Mouse (Mus musculus) heart, adult 2 months (tissue): ENCODE data around the gene Cenpm. TPM values are rescaled to one million over a fixed set of nuclear protein-coding genes. Genes with fewer than 3 reads are reported as not detected.

Experiments used
- DNase-seq, 2 experiments: peaks; one replicate each; pipeline ENCODE4 v3.0.0; 2021
- H3K27ac ChIP-seq: fragments of 200-600 bp; 2 replicates; pipeline ENCODE4 v1.8.1; 2022
- H3K27me3 ChIP-seq: fragments of 200-500 bp; 2 replicates; pipeline ENCODE4 v1.6.1; 2012; ENCODE audit warnings: mild to moderate bottlenecking, low read length, inconsistent platforms, mixed read lengths; ENCODE audit not compliant: control insufficient read depth, insufficient read depth
- H3K36me3 ChIP-seq: fragments of 200-500 bp; 2 replicates; pipeline ENCODE4 v1.6.1; 2012; ENCODE audit warnings: low read length, inconsistent platforms; ENCODE audit not compliant: control insufficient read depth, insufficient read depth
- H3K4me1 ChIP-seq: fragments of 200-500 bp; 2 replicates; pipeline ENCODE4 v1.6.1; 2011; ENCODE audit warnings: low read length; ENCODE audit not compliant: control insufficient read depth, insufficient read depth
- H3K4me3 ChIP-seq: fragments of 200-600 bp; 2 replicates; pipeline ENCODE4 v1.8.1; 2022
- H3K79me2 ChIP-seq: fragments of 200-500 bp; replicated peaks from 2 replicates; pipeline ENCODE4 v1.6.1; 2012; ENCODE audit warnings: mild to moderate bottlenecking, inconsistent platforms, low read length, moderate library complexity, mixed read lengths; ENCODE audit not compliant: control insufficient read depth, insufficient read depth
- H3K9ac ChIP-seq: fragments of 200-500 bp; 2 replicates; pipeline ENCODE4 v1.6.1; 2012; ENCODE audit warnings: low read depth, mild to moderate bottlenecking, control low read depth, inconsistent platforms, low read length, mixed read lengths
- CTCF ChIP-seq: fragments of 200-600 bp; IDR thresholded peaks from 2 replicates; pipeline ENCODE4 v1.8.1; 2022; ENCODE audit warnings: antibody characterized with exemption, mild to moderate bottlenecking, moderate library complexity
- EP300 ChIP-seq: fragments of 200-500 bp; IDR thresholded peaks from 2 replicates; pipeline ENCODE4 v1.6.1; 2011; ENCODE audit warnings: low read depth, low read length, control low read depth; ENCODE audit not compliant: insufficient read depth
- POLR2A ChIP-seq: fragments of 200-500 bp; IDR thresholded peaks from 2 replicates; pipeline ENCODE4 v1.6.1; 2011; ENCODE audit warnings: mild to moderate bottlenecking, low read depth, low read length, control low read depth; ENCODE audit not compliant: insufficient read depth
- WGBS: fragments of 180-500 bp; shearing (Covaris S2); methylation state at CpG from one replicate; pipeline ENCODE4 v1.1.7; 2018; 5-methylcytosine and 5-hydroxymethylcytosine counted together
- intact Hi-C: fragments of 180-260 bp; cut with DNase I; formaldehyde crosslinking; loops from one replicate; pipeline ENCODE4 v1.15.1; 2025
- polyA plus RNA-seq: library from polyadenylated mRNA; depleted of rRNA; stranded (reverse); fragments of >200 nt; gene quantifications from 2 replicates; pipeline ENCODE4 v1.2.3, GENCODE M21; 2012
- total RNA-seq, 2 experiments: library from RNA; stranded (reverse); gene quantifications; 2 replicates each; pipeline ENCODE4 v1.2.3; 2021

The Cenpm gene
- total and polyA plus RNA-seq, 3 experiments: 0.39 to 1.7 (median 0.42) TPM

DNA sequence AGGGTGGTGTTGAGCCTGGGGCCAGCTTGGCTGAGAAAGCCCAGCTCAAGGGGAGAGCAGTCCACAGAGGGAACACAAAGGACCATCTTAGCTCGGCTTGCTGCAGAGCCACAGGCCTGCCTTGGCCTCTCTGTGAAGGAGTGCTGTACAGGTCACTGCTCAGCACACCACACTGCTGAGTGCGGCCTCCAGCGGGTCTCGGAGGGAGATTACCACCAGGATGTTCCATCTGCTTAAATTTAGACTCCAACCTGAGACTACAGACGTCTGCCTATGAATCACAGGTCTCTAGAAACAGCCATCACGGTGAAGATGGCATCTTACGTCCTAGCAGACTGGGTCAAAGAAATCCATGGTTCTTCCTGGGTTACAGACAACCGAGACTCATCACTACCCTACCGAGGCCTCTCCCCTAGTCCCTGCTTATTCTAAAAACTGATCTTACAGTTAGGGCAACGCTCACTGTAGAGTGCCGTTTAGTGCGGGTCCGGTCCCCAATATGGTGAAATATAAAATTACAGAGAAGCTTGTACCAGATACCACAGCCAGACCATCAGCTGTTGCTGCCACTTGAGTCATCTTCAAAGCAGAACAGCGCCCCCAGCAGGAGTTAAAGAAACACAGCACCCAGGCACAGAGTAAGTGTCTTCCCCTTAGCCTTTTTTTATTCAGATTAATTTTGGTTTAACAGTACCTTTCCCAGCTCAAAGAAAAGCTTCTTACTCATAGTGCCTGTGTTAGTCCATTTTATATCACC, 23.3 kb downstream of the Cenpm start:
- Histone ChIP-seq H3K79me2 (no peaks in the 10 kb centered on the region), H3K27ac (no peak overlapping the region), H3K4me1 (no peaks in the 10 kb centered on the region), H3K9ac (no peak overlapping the region), H3K4me3 (no peak overlapping the region), H3K27me3 (peaks cover 7% of the 10 kb centered on the region; the same call in 1 of the 2 replicates), H3K36me3 (no peaks in the 10 kb centered on the region)
- DNase-seq: no peak
- TF ChIP-seq CTCF (no peak), EP300 (no peak), POLR2A (no peak)
- intact Hi-C loops: no loop called here
- 75% methylated on average over 14 of the region's 14 CpGs for WGBS

GRCm38 (mm10) chr15:82220003-82220675, 24.4 kb downstream of the Cenpm start:
- TF ChIP-seq EP300: no peak
- TF ChIP-seq POLR2A: no peak
- no peak for TF ChIP-seq CTCF
- Histone ChIP-seq H3K36me3 (no peaks in the 10 kb centered on the region), H3K27me3 (peaks cover 7% of the 10 kb centered on the region; the same call in 1 of the 2 replicates), H3K4me1 (no peaks in the 10 kb centered on the region), H3K4me3 (no peak overlapping the region), H3K27ac (no peak overlapping the region), H3K9ac (no peak overlapping the region), H3K79me2 (no peaks in the 10 kb centered on the region)
- intact Hi-C loops: no loop called here
- no peak for DNase-seq
- WGBS: 73% methylated on average over 12 of the region's 12 CpGs

- Histone ChIP-seq H3K27ac (no peak overlapping the region), H3K4me1 (no peaks in the 10 kb centered on the region), H3K36me3 (no peaks in the 10 kb centered on the region), H3K27me3 (peaks cover 3% of the 10 kb centered on the region; the same call in 1 of the 2 replicates), H3K9ac (no peak overlapping the region), H3K79me2 (no peaks in the 10 kb centered on the region), H3K4me3 (no peak overlapping the region)
- TF ChIP-seq POLR2A (no peak), CTCF (no peak), EP300 (no peak)
- DNase-seq: peak in 1 of 2 experiments; percentile 62
- WGBS: 48% methylated on average over 26 of the region's 26 CpGs
- intact Hi-C loops: no loop called here
Observed at GRCm38 (mm10) chr15:82218778-82219666, 25.5 kb downstream of the Cenpm start.

- no peaks in the 10 kb centered on the region for H3K4me1 ChIP-seq
- H3K79me2 ChIP-seq: no peaks in the 10 kb centered on the region
- TF ChIP-seq EP300 (no peak), POLR2A (no peak), CTCF (no peak)
- no peak overlapping the region for H3K9ac ChIP-seq
- no peaks in the 10 kb centered on the region for H3K36me3 ChIP-seq
- DNase-seq: no peak
- intact Hi-C loops: no loop called here
- no peak overlapping the region for H3K4me3 ChIP-seq
- WGBS: 48% methylated on average over 9 of the region's 9 CpGs
- H3K27ac ChIP-seq: no peak overlapping the region
- peaks cover 5% of the 10 kb centered on the region; the same call in 1 of the 2 replicates for H3K27me3 ChIP-seq
Observed at GRCm38 (mm10) chr15:82217980-82218379, 26.6 kb downstream of the Cenpm start.

GRCm38 (mm10) chr15:82217039-82217438, 27.5 kb downstream of the Cenpm start:
- WGBS: 28% methylated on average over 7 of the region's 7 CpGs
- DNase-seq: no peak
- Histone ChIP-seq H3K27ac (no peak overlapping the region), H3K36me3 (no peaks in the 10 kb centered on the region), H3K9ac (no peak overlapping the region), H3K79me2 (no peaks in the 10 kb centered on the region), H3K27me3 (peaks cover 10% of the 10 kb centered on the region), H3K4me1 (no peaks in the 10 kb centered on the region), H3K4me3 (no peak overlapping the region)
- intact Hi-C loops: no loop called here
- no peak for TF ChIP-seq POLR2A
- TF ChIP-seq EP300: no peak
- TF ChIP-seq CTCF: no peak
